Mouse (Mus musculus): ENCODE data around the gene Ttc7b. TPM values are rescaled to one million over a fixed set of nuclear protein-coding genes. Genes with fewer than 3 reads are reported as not detected.

Gene Ttc7b
- polyA plus RNA-seq, 1 experiment from 2014 or later, result 3.7 TPM

DNA sequence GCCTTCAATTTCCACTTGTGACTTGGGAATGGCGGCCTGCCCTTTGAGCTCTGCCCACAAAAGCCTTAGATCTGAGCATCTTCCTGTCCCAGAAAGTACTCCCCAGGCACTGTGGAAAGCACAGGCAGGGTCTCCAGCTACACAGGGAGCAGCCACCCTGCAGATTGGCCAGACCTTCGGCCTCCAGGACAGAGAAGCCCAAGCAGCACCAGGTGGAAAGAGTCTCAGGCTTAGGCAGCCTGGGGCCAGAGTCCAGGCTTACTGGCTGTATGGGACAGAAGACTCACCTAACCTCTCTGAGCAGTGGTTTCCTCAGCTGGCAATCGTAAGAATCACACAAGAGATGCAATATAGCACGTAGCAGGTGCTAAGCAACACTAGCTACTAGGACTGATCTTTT lies 17.0 kb downstream of the Ttc7b start:
- Histone ChIP-seq H3K9ac (ENCODE audit: low read length) (no peak overlapping the region), H3K27ac (ENCODE audit: low read length) (no peak overlapping the region), H3K4me1 (replicated peaks; ENCODE audit: control insufficient read depth, insufficient read depth, low read length) (peaks cover 2% of the 10 kb centered on the region; the same call in 1 of the 2 replicates), H3K9me3 (ENCODE audit: control insufficient read depth, low read length) (no peaks in the 10 kb centered on the region), H3K27me3 (ENCODE audit: control insufficient read depth, insufficient read depth, low read depth, low read length) (no peaks in the 10 kb centered on the region), H3K4me3 (ENCODE audit: low read length) (no peak overlapping the region), H3K36me3 (ENCODE audit: control insufficient read depth, insufficient read depth, low read length) (peaks cover 5% of the 10 kb centered on the region; the same call in 1 of the 2 replicates), H3K4me2 (ENCODE audit: low read depth, low read length) (no peak overlapping the region)
- 92% methylated on average over 4 of the region's 4 CpGs for WGBS
- no peak for ATAC-seq (ENCODE audit: low read depth)

DNA sequence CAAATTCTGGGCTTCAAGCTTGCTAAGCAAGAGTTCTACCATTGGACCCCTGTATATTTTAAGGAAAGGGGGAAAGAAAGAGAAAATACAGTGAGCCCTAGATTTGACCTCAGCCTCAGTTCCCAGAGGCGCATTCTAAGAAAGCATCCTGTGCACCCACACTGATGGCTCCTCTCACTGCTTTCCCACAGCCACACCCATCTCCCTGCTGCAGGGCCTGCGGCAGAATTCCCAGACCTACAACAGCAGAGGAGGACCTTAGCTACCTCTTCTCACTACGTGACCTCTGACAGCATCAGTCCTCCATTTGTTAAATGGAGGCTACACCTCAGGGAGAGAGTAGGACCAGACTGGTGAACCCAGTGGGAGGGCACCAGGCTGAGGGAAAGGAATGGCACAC lies 18.1 kb downstream of the Ttc7b start:
- no peak overlapping the region for H3K4me2 ChIP-seq (ENCODE audit: low read depth, low read length)
- WGBS, result 83% methylated on average over 3 of the region's 3 CpGs
- H3K27ac ChIP-seq (ENCODE audit: low read length), result no peak overlapping the region
- H3K27me3 ChIP-seq (ENCODE audit: control insufficient read depth, insufficient read depth, low read depth, low read length), result no peaks in the 10 kb centered on the region
- peaks cover 2% of the 10 kb centered on the region; the same call in 1 of the 2 replicates for H3K4me1 ChIP-seq (replicated peaks; ENCODE audit: control insufficient read depth, insufficient read depth, low read length)
- ATAC-seq (ENCODE audit: low read depth), result no peak
- H3K36me3 ChIP-seq (ENCODE audit: control insufficient read depth, insufficient read depth, low read length), result peaks cover 11% of the 10 kb centered on the region; the same call in 1 of the 2 replicates
- no peak overlapping the region for H3K9ac ChIP-seq (ENCODE audit: low read length)
- no peak overlapping the region for H3K4me3 ChIP-seq (ENCODE audit: low read length)
- no peaks in the 10 kb centered on the region for H3K9me3 ChIP-seq (ENCODE audit: control insufficient read depth, low read length)

DNA sequence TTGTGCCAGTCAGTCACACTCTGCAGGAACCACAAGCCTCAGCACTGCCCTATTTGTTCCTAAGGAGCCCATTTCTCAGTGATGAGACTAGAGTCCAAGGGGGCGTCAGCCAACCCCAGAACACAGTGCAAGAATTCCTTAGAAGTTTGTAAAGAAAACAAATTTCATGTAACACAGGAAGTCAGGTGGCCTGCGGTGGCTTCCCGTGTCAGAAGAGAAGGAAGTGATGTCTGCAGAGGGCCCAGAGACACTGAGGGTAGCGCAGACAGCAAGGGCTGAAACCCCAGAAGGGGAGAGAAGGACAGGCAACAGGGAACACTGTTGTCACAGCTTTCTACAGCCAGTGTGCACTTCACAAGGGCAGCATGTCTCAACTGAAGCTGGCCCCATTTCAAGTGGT lies 19.4 kb downstream of the Ttc7b start:
- no peak overlapping the region for H3K4me2 ChIP-seq (ENCODE audit: low read depth, low read length)
- no peaks in the 10 kb centered on the region for H3K9me3 ChIP-seq (ENCODE audit: control insufficient read depth, low read length)
- 59% methylated on average over 4 of the region's 4 CpGs for WGBS
- peaks cover 2% of the 10 kb centered on the region; the same call in 1 of the 2 replicates for H3K4me1 ChIP-seq (replicated peaks; ENCODE audit: control insufficient read depth, insufficient read depth, low read length)
- H3K27me3 ChIP-seq (ENCODE audit: control insufficient read depth, insufficient read depth, low read depth, low read length), result no peaks in the 10 kb centered on the region
- no peak overlapping the region for H3K4me3 ChIP-seq (ENCODE audit: low read length)
- ATAC-seq (ENCODE audit: low read depth), result no peak
- no peak overlapping the region for H3K27ac ChIP-seq (ENCODE audit: low read length)
- peaks cover 15% of the 10 kb centered on the region for H3K36me3 ChIP-seq (ENCODE audit: control insufficient read depth, insufficient read depth, low read length)
- H3K9ac ChIP-seq (ENCODE audit: low read length), result no peak overlapping the region

DNA sequence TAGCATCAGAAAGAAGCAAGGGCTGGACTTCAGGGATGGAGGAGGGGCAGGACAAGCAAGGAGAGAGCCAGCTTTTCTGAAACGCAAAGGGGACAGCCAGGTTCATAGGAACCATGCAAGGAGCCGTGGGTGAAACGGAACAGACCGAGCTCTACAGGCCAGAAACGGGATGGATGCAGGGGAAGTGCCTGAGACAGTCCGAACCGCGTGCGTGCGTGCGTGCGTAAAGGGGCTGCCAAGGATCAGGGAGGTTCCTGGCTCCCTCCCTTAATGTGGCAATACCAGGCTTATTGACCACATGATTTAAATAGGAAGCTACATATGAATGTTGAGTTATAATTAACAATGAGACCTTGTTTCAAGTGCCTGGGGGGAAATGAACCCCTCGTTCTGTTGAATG lies 21.2 kb downstream of the Ttc7b start:
- no peaks in the 10 kb centered on the region for H3K27me3 ChIP-seq (ENCODE audit: control insufficient read depth, insufficient read depth, low read depth, low read length)
- no peak for ATAC-seq (ENCODE audit: low read depth)

DNA sequence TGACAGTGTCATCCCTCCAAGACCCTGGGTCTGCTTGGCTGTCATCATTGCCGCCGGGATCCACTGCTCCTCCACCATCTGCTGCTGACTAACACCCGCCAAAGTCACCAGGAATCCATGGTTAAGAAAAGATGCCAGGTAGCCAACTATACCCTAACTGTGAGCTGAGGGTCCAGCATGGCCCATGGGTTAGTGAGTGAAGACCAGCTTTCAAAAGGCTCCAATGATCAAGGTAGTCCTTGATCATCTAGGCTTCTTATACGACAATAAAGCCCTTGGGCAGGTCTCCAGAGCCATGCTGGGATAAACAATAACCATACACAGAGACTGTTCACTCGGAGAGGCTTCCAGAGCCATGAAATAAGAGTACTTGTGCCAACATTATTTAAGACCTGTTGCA lies 22.6 kb downstream of the Ttc7b start:
- Histone ChIP-seq H3K4me1 (replicated peaks; ENCODE audit: control insufficient read depth, insufficient read depth, low read length) (peaks cover 2% of the 10 kb centered on the region; the same call in 1 of the 2 replicates), H3K27me3 (ENCODE audit: control insufficient read depth, insufficient read depth, low read depth, low read length) (no peaks in the 10 kb centered on the region), H3K9ac (ENCODE audit: low read length) (no peak overlapping the region), H3K9me3 (ENCODE audit: control insufficient read depth, low read length) (no peaks in the 10 kb centered on the region), H3K36me3 (ENCODE audit: control insufficient read depth, insufficient read depth, low read length) (peaks cover 26% of the 10 kb centered on the region), H3K27ac (ENCODE audit: low read length) (no peak overlapping the region), H3K4me3 (ENCODE audit: low read length) (no peak overlapping the region), H3K4me2 (ENCODE audit: low read depth, low read length) (no peak overlapping the region)
- 91% methylated on average over 5 of the region's 5 CpGs for WGBS
- ATAC-seq (ENCODE audit: low read depth), result no peak

More for the DNA sequence above, 21.2 kb downstream of the Ttc7b start:
- 89% methylated on average over 13 of the region's 13 CpGs for WGBS
- no peaks in the 10 kb centered on the region for H3K9me3 ChIP-seq (ENCODE audit: control insufficient read depth, low read length)
- H3K4me2 ChIP-seq (ENCODE audit: low read depth, low read length), result no peak overlapping the region
- peaks cover 2% of the 10 kb centered on the region; the same call in 1 of the 2 replicates for H3K4me1 ChIP-seq (replicated peaks; ENCODE audit: control insufficient read depth, insufficient read depth, low read length)
- no peak overlapping the region for H3K27ac ChIP-seq (ENCODE audit: low read length)
- no peak overlapping the region for H3K4me3 ChIP-seq (ENCODE audit: low read length)
- H3K36me3 ChIP-seq (ENCODE audit: control insufficient read depth, insufficient read depth, low read length), result peaks cover 22% of the 10 kb centered on the region
- H3K9ac ChIP-seq (ENCODE audit: low read length), result no peak overlapping the region

DNA sequence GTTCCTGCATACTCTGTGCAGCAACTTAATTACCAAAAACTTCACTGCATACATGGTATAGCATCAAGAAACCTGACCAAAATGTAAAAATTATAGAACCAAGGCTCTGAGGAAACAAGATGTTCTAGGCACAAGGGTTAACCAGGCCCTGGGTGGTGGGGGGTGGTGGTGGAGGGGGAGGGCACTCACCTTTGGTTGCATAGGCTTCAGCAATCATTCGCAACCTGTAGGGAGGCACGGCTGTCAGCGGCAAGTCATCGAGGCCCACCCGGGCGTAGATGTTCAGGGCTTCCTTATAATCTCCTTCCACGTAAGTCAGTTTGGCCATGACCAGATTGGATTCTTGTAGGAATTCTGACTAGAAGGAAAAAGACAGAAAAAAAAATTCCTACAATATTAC lies 25.5 kb downstream of the Ttc7b start:
- Histone ChIP-seq H3K4me2 (ENCODE audit: low read depth, low read length) (no peak overlapping the region), H3K27ac (ENCODE audit: low read length) (no peak overlapping the region), H3K36me3 (ENCODE audit: control insufficient read depth, insufficient read depth, low read length) (peaks cover 30% of the 10 kb centered on the region), H3K9ac (ENCODE audit: low read length) (no peak overlapping the region), H3K4me1 (replicated peaks; ENCODE audit: control insufficient read depth, insufficient read depth, low read length) (no peaks in the 10 kb centered on the region), H3K9me3 (ENCODE audit: control insufficient read depth, low read length) (no peaks in the 10 kb centered on the region), H3K4me3 (ENCODE audit: low read length) (no peak overlapping the region), H3K27me3 (ENCODE audit: control insufficient read depth, insufficient read depth, low read depth, low read length) (no peaks in the 10 kb centered on the region)
- 98% methylated on average over 7 of the region's 7 CpGs for WGBS
- no peak for ATAC-seq (ENCODE audit: low read depth)

DNA sequence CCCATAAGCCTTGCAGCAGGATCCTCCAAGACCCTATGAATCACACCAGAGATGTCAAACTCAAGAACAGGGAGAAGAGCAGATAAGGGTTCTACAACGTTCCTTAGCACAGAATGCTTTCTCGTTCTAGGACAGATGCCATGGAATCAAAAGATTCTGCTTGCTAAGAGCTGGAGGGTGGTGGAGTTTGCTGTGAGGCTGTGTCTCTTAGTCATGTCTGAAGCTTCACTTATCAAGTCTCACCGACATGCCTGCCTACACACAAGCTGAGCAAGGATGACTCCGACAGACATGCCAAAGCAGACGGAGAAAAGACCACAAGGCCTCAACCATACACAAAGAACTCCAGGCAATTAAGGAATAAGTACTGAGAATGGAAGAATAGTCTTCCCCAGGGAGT lies 27.4 kb downstream of the Ttc7b start:
- Histone ChIP-seq H3K27ac (ENCODE audit: low read length) (no peak overlapping the region), H3K4me2 (ENCODE audit: low read depth, low read length) (no peak overlapping the region), H3K4me1 (replicated peaks; ENCODE audit: control insufficient read depth, insufficient read depth, low read length) (no peaks in the 10 kb centered on the region), H3K9me3 (ENCODE audit: control insufficient read depth, low read length) (no peaks in the 10 kb centered on the region), H3K36me3 (ENCODE audit: control insufficient read depth, insufficient read depth, low read length) (peaks cover 22% of the 10 kb centered on the region), H3K27me3 (ENCODE audit: control insufficient read depth, insufficient read depth, low read depth, low read length) (no peaks in the 10 kb centered on the region), H3K4me3 (ENCODE audit: low read length) (no peak overlapping the region), H3K9ac (ENCODE audit: low read length) (no peak overlapping the region)
- 84% methylated on average over 5 of the region's 5 CpGs for WGBS
- no peak for ATAC-seq (ENCODE audit: low read depth)

DNA sequence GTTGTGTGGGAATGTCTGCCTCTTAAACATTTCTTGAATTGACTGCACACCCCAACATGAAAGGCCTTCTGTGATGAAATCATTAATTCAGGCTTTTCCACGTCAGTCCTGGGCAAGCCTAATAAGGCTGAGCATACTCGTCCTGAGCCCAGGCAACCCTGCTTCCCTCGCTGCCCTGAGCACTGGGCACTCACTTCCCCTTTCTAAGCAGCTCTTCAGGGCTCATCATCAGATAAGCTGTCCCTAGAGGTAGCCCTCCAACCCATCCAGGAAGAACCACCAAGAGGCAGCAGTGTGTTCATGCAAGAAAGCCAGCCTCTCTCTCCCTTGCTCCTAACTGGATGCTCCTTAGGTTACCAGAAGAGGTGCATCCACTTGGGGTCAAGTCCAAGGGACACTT lies 27.9 kb downstream of the Ttc7b start:
- no peaks in the 10 kb centered on the region for H3K4me1 ChIP-seq (replicated peaks; ENCODE audit: control insufficient read depth, insufficient read depth, low read length)
- H3K36me3 ChIP-seq (ENCODE audit: control insufficient read depth, insufficient read depth, low read length), result peaks cover 19% of the 10 kb centered on the region
- no peak for ATAC-seq (ENCODE audit: low read depth)
- H3K27me3 ChIP-seq (ENCODE audit: control insufficient read depth, insufficient read depth, low read depth, low read length), result no peaks in the 10 kb centered on the region
- H3K4me3 ChIP-seq (ENCODE audit: low read length), result no peak overlapping the region
- no peak overlapping the region for H3K9ac ChIP-seq (ENCODE audit: low read length)
- no peak overlapping the region for H3K27ac ChIP-seq (ENCODE audit: low read length)
- H3K4me2 ChIP-seq (ENCODE audit: low read depth, low read length), result no peak overlapping the region
- no peaks in the 10 kb centered on the region for H3K9me3 ChIP-seq (ENCODE audit: control insufficient read depth, low read length)
- WGBS, result 81% methylated on average over 3 of the region's 3 CpGs

DNA sequence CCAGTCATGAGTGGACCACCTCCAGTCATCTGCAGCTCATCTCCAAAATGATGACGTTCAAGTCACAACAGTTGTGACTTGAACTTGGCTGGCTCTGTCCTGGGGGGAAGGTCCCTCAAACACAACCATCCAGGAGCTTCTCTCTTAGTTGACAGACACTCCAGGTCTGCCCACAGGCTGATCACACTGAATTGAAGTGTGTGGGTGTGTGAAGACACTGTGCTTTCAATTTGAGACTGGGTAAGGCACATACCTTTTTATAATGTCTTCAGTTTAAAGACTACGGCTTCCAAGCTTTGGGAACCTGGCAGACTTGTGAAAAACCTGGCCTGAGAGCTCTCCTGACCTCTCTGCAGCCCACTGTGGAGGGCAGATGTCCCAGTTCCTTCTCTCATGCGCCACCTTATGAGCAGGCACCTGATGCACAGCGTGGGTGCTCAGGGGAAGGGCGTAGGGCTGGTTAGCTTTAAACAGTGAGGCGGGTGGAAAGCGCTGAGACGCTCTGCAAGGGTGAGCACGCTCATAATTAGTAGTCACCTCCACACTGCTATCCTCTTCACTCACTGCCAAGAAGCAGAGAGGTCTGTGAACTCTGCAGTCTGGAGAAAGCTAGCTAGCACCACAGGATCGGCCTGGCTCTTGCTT lies 28.5 kb downstream of the Ttc7b start:
- no peak overlapping the region for H3K4me3 ChIP-seq (ENCODE audit: low read length)
- H3K9ac ChIP-seq (ENCODE audit: low read length), result no peak overlapping the region
- no peak for ATAC-seq (ENCODE audit: low read depth)
- peaks cover 19% of the 10 kb centered on the region for H3K36me3 ChIP-seq (ENCODE audit: control insufficient read depth, insufficient read depth, low read length)
- no peak overlapping the region for H3K4me2 ChIP-seq (ENCODE audit: low read depth, low read length)
- H3K27me3 ChIP-seq (ENCODE audit: control insufficient read depth, insufficient read depth, low read depth, low read length), result no peaks in the 10 kb centered on the region
- H3K4me1 ChIP-seq (replicated peaks; ENCODE audit: control insufficient read depth, insufficient read depth, low read length), result no peaks in the 10 kb centered on the region
- no peak overlapping the region for H3K27ac ChIP-seq (ENCODE audit: low read length)
- H3K9me3 ChIP-seq (ENCODE audit: control insufficient read depth, low read length), result no peaks in the 10 kb centered on the region
- WGBS, result 93% methylated on average over 10 of the region's 10 CpGs
